Mouse (Mus musculus): ENCODE measurements around the gene Anxa11.
"Not testable (repeated sequence)": the region's sequence is repeated elsewhere in the genome, so short reads cannot be mapped to it uniquely, and the experiment has no call there.

DNA sequence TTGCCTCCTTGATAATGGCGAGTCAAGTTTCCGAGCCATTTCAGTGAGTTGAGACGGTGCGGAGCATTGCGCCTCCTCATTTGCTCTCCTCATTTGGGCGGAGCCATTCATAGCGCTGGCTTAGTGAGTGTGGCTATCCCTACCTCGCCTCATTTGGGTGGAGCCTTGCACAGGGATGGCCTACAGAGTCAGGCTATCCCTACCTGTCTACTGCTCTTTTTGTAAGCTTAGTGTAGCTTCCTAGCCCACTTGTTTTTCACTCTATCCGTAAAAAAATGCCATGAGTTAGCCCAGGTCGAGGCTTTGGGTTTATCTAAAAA lies 85.6 kb downstream of the Anxa11 start, which contains the start of gene Tmem254a:
- TF ChIP-seq CTCF, POLR2A (IDR thresholded peaks at IDR 0.05; ENCODE audit: insufficient read depth, low read depth, low read length): not testable (repeated sequence)

Data from olfactory bulb, adult 2 months (tissue).